Mouse (Mus musculus) left cerebral cortex, adult 2 months (tissue): Measurements from ENCODE around the gene Crls1. TPM values are rescaled to one million over a fixed set of nuclear protein-coding genes. Genes with fewer than 3 reads are reported as not detected.
A peak's percentile ranks its signal among the peaks of the same experiment; 100 is the strongest.

Source experiments
- DNase-seq, 2 experiments: peaks; one replicate each; pipeline ENCODE4 v3.0.0; 2021 to 2022; ENCODE audit warnings: low spot score in 2 of 2, mixed read lengths in 1 of 2; ENCODE audit errors: extremely low spot score in 1 of 2
- H3K27ac ChIP-seq: fragments of 200-600 bp; 2 replicates; pipeline ENCODE4 v1.8.1; 2022
- H3K4me3 ChIP-seq: fragments of 200-600 bp; 2 replicates; pipeline ENCODE4 v1.8.1; 2022
- CTCF ChIP-seq: fragments of 200-600 bp; IDR thresholded peaks from 2 replicates; pipeline ENCODE4 v1.8.1; 2022; ENCODE audit warnings: antibody characterized with exemption, mild to moderate bottlenecking, moderate library complexity
- intact Hi-C: fragments of 180-260 bp; cut with DNase I; formaldehyde crosslinking; loops from one replicate; pipeline ENCODE4 v1.15.1; 2025
- total RNA-seq, 2 experiments: library from RNA; stranded (reverse); gene quantifications; 2 replicates each; pipeline ENCODE4 v1.2.3; 2021

Crls1 gene
- total RNA-seq, 2 experiments from 2014 or later = 26.3 to 27.4 TPM

- Histone ChIP-seq H3K27ac (no peak overlapping the region), H3K4me3 (no peak overlapping the region)
- no peak for DNase-seq
- no peak for TF ChIP-seq CTCF
- intact Hi-C loops = no loop called here
Measured at GRCm38 (mm10) chr2:132898211-132898610, 51.7 kb downstream of the Crls1 start.

DNA sequence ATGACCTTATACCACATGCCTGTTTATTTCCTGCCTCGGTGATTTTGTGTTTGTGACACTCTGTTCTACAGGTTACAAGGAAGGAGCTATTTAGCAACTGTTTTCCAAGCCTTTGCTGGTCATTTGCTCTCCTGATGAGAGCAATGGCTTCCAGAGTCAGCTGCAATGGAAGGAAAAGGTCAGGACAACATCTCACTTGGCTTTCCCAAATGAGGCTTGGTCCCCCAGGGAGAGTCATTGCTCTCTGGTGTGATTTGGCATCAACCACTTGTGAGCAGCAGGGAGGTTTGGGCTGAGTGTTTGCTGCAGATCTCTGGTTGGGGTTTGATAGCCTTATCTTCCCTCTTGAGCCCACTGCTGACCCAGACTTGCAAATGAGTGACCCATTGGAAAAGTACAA lies 54.1 kb downstream of the Crls1 start:
- TF ChIP-seq CTCF = no peak
- Histone ChIP-seq H3K4me3 (no peak overlapping the region), H3K27ac (no peak overlapping the region)
- DNase-seq = no peak
- intact Hi-C loops = loop anchor here (5.0 kb wide), 1 partner anchor 198 kb away; no protein-coding TSS in a partner anchor

GRCm38 (mm10) chr2:132901636-132902035 lies 55.2 kb downstream of the Crls1 start:
- no peak overlapping the region for H3K27ac ChIP-seq
- H3K4me3 ChIP-seq = no peak overlapping the region
- no peak for TF ChIP-seq CTCF
- no peak for DNase-seq
- intact Hi-C loops = loop anchor here (5.0 kb wide), 1 partner anchor 199 kb away; no protein-coding TSS in a partner anchor

DNA sequence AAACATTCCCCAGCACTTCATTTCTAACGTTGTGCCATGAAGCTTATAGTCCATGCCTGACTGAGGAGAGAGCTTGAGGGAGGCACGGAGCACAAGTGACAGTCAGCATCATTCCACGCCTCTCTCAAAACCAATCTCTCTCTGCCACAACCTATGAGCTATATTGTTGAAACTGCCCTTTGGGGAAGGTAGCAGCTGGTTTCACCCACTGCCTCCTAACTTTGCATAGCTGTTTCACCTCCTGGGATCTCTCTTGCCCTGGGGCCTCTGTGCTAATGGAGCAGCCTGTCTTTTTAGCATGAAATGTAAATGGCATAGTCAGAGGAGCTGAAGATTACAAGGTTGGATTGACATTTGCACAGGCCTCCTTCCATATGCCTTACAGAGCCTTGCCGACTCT lies 55.6 kb downstream of the Crls1 start:
- H3K27ac ChIP-seq = no peak overlapping the region
- intact Hi-C loops = loop anchor here (5.0 kb wide), 1 partner anchor 200 kb away; no protein-coding TSS in a partner anchor
- no peak for DNase-seq
- H3K4me3 ChIP-seq = no peak overlapping the region
- TF ChIP-seq CTCF = no peak

DNA sequence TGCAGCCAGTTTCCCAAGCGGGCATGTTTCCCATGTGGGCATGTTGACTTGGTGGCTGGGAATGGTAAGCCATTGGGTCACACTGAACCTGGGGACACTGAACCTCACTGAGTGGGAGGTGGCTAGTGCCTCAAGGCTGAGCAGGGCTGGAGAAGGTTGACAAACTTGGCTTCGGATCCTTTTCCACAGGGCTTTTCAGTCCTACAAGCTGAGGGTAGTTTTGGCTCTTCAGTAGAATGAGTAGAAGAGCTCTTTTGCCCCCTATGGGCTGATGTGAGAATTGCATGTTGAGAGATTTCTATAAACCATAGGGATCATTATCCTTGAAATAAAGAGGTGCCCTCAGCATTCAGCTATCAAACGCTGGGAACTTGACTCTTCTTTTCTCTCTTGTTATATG lies 57.0 kb downstream of the Crls1 start:
- Histone ChIP-seq H3K27ac (no peak overlapping the region), H3K4me3 (no peak overlapping the region)
- intact Hi-C loops = loop anchor here (1.0 to 5.0 kb wide), 2 partner anchors 57 to 201 kb away; partner anchors contain the start of gene Crls1
- TF ChIP-seq CTCF = peak; percentile 83
- peak; percentile 35 to 57 for DNase-seq

DNA sequence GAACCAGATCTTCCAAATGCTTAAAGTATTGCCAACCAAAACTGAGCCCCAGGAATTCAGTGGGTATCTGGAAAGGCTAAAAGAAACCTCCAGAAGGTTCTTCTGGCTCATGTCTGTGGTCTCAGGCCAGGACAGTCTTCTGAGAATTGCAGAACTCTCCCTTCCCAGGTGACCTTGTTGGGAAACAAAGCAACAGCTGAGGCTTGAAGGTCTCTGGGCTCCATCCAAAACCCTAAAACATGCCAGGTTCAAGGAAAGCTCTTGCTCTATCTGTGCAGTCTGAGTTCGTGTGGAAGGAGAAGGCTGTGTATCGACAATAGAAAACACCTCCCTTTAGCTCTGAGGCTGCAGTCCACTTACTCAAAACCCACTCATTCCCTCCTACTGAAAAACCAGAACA lies 58.5 kb downstream of the Crls1 start:
- intact Hi-C loops = loop anchor here (2.0 to 5.0 kb wide), 3 partner anchors 203 to 588 kb away; no protein-coding TSS in a partner anchor
- DNase-seq = no peak
- no peak for TF ChIP-seq CTCF
- H3K4me3 ChIP-seq = no peak overlapping the region
- H3K27ac ChIP-seq = no peak overlapping the region

- intact Hi-C loops = loop anchor here (5.0 kb wide), 1 partner anchor 589 kb away; no protein-coding TSS in a partner anchor
- peak; percentile 65 for TF ChIP-seq CTCF
- peak in 1 of 2 experiments; percentile 37 for DNase-seq
- Histone ChIP-seq H3K27ac (no peak overlapping the region), H3K4me3 (no peak overlapping the region)
Measured at GRCm38 (mm10) chr2:132906763-132907162, 60.3 kb downstream of the Crls1 start.

DNA sequence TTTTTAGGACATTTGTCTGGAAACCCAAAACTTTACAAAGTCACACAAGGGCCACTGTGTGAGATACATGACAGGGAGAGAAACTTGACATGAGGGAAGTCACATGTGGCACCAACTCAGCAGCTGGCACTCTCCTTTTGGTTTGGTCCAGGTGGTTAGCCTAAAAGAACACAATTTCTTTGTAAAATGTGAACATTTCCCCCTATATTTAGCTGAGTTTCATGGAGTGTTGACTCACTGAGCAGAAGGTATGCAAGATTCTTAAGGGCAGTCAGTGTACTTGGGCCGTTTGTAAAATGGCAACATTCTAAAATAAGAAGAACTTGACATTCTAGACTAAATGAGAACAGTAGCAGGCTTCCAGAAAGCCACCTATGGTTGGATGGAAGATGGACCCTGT lies 68.3 kb downstream of the Crls1 start:
- no peak for TF ChIP-seq CTCF
- intact Hi-C loops = no loop called here
- no peak for DNase-seq

More for the DNA sequence above, 68.3 kb downstream of the Crls1 start:
- Histone ChIP-seq H3K4me3 (no peak overlapping the region), H3K27ac (no peak overlapping the region)

Other genes starting within 250 kb of the Crls1 start
- 10 to 100 TPM in 1 of 2 experiments, 1 to 10 TPM in 1; 9.6 to 10.7 TPM for gene Shld1, start 159.7 kb upstream of the Crls1 start, total RNA-seq
- gene Chgb, start 65.4 kb upstream of the Crls1 start, total RNA-seq = 100 to 1,000 TPM; 285 to 291 TPM
- 10 to 100 TPM; 26.4 to 33.2 TPM for gene Trmt6, start 30.6 kb upstream of the Crls1 start, total RNA-seq
- gene Mcm8, start 30.5 kb upstream of the Crls1 start, total RNA-seq = 1 to 10 TPM; 4.3 to 4.6 TPM
- gene Lrrn4, start 34.2 kb downstream of the Crls1 start, total RNA-seq = under 1 TPM; 0.23 to 0.27 TPM
- gene Fermt1, start 99.2 kb downstream of the Crls1 start, total RNA-seq = under 1 TPM; 0.40 to 0.59 TPM